Mouse (Mus musculus) hindbrain, embryonic 10.5 days (tissue): ENCODE data around the gene Gnai3. TPM values are rescaled to one million over a fixed set of nuclear protein-coding genes. Genes with fewer than 3 reads are reported as not detected.

Experiments used
- DNase-seq: peaks from one replicate; pipeline ENCODE4 v3.0.0-alpha.2; 2017; ENCODE audit warnings: low spot score
- H3K27ac ChIP-seq: fragments of 300-500 bp; sonication (generic); 2 replicates; pipeline ENCODE4 v1.5.1; 2016; ENCODE audit warnings: mild to moderate bottlenecking, moderate library complexity
- H3K27me3 ChIP-seq: fragments of 300-500 bp; sonication (generic); 2 replicates; pipeline ENCODE4 v1.6.1; 2016; ENCODE audit warnings: mild to moderate bottlenecking; ENCODE audit not compliant: poor library complexity, insufficient read depth, severe bottlenecking
- H3K36me3 ChIP-seq: fragments of 300-500 bp; sonication (generic); 2 replicates; pipeline ENCODE4 v1.6.1; 2016; ENCODE audit warnings: mild to moderate bottlenecking, moderate library complexity
- H3K4me1 ChIP-seq: fragments of 300-500 bp; sonication (generic); replicated peaks from 2 replicates; pipeline ENCODE4 v1.6.1; 2016; ENCODE audit warnings: mild to moderate bottlenecking
- H3K4me3 ChIP-seq: fragments of 300-500 bp; sonication (generic); 2 replicates; pipeline ENCODE4 v1.5.1; 2016; ENCODE audit warnings: mild to moderate bottlenecking, moderate library complexity
- H3K9me3 ChIP-seq: fragments of 300-500 bp; sonication (generic); 2 replicates; pipeline ENCODE4 v1.6.1; 2016; ENCODE audit warnings: mild to moderate bottlenecking, moderate library complexity
- WGBS: fragments of 180-500 bp; shearing (Covaris S2); methylation state at CpG from one replicate; pipeline ENCODE4 v1.1.7; 2016; 5-methylcytosine and 5-hydroxymethylcytosine counted together
- polyA plus RNA-seq: library from polyadenylated mRNA; unstranded; fragments of >200 nt; fragmentation: Nextera tagmentation; extraction: Ambion mirVana; gene quantifications from 2 replicates; pipeline ENCODE4 v1.2.1, GENCODE M21; 2016

Gene Gnai3
- polyA plus RNA-seq, 1 experiment from 2014 or later, result 178 TPM

DNA sequence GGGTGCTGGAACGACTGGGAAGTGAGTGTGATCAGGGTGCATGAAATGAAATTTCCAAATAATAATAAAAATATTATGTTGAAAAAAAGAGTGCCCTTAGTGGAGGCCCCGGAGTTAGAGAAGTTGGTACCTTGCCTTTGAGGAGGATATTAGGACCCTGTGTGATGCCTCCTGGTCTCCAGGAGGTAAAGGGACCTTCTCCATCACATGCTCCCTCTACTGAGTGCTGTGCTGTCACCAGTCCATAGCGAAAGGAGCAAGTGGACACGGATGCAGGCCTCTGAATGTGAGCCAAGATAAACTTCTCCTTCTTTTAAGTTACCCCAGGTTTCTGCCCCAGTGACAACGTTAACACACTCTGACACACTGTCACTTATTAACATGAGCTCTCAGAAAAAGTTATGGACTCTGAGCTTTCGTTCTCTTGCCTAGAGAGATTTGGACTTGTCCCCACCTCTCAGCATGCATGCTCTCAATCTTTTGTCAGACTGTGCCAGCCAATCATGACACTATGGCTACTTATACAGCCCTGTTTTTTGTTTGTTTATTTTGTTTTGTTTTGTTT, 78.5 kb downstream of the Gnai3 start:
- no peak for DNase-seq
- Histone ChIP-seq H3K4me1 (no peaks in the 10 kb centered on the region), H3K27me3 (no peaks in the 10 kb centered on the region), H3K9me3 (no peaks in the 10 kb centered on the region), H3K4me3 (no peak overlapping the region), H3K27ac (no peak overlapping the region), H3K36me3 (peaks cover 4% of the 10 kb centered on the region; the same call in 1 of the 2 replicates)
- WGBS, result 74% methylated on average over 6 of the region's 6 CpGs

DNA sequence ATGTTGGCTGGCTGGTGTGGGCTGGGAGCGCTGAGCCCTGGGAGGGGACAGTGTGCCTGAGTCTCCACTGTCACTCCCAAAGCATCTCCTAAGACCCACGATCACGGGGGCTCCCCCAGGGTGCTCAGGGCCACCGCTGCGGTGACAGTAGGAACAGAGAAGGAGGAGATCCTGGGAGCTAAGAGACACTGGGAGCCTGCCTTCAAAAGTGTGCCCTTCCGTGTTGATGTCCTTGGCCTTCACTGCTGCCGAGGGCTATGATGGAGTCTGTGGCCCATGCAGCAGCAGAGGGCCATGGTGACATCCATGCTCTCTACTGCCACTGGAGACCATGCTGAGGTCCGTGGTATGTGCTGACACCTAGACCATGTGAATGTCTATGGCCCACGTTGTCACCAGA, 80.4 kb downstream of the Gnai3 start:
- Histone ChIP-seq H3K9me3 (no peaks in the 10 kb centered on the region), H3K4me3 (no peak overlapping the region), H3K36me3 (no peaks in the 10 kb centered on the region), H3K27ac (no peak overlapping the region), H3K27me3 (no peaks in the 10 kb centered on the region), H3K4me1 (peaks cover 2% of the 10 kb centered on the region; the same call in 1 of the 2 replicates)
- DNase-seq, result no peak
- 83% methylated on average over 9 of the region's 9 CpGs for WGBS

DNA sequence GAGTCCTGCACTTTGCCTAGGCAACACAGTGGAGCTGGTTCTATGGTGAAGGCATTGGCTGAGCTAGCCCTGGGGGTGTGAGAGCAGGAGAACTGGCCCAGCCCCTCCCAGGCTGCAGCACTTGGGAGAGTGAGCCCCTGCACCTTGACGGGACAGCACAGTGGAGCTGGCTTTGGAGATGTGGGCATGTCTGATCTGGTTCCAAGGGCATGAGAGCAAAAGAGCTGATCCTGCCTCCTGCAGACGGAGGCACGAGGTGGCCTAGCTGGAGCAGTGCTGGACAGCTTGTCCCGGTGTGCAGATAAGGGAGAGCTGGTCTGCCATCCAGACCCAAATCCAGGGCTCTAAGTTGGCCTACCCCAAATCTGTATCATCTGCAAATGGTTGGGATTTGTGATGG, 81.3 kb downstream of the Gnai3 start:
- H3K27me3 ChIP-seq, result no peaks in the 10 kb centered on the region
- H3K4me3 ChIP-seq, result no peak overlapping the region
- H3K27ac ChIP-seq, result peak overlapping the region; percentile 16; the same call in 1 of the 2 replicates
- no peak for DNase-seq
- H3K36me3 ChIP-seq, result no peaks in the 10 kb centered on the region
- H3K9me3 ChIP-seq, result no peaks in the 10 kb centered on the region
- H3K4me1 ChIP-seq, result peaks cover 2% of the 10 kb centered on the region; the same call in 1 of the 2 replicates
- 78% methylated on average over 4 of the region's 4 CpGs for WGBS

GRCm38 (mm10) chr3:108062648-108063047, 83.3 kb downstream of the Gnai3 start:
- Histone ChIP-seq H3K4me3 (no peak overlapping the region), H3K27ac (no peak overlapping the region), H3K4me1 (peaks cover 2% of the 10 kb centered on the region; the same call in 1 of the 2 replicates), H3K36me3 (no peaks in the 10 kb centered on the region), H3K27me3 (no peaks in the 10 kb centered on the region), H3K9me3 (no peaks in the 10 kb centered on the region)
- 85% methylated on average over 8 of the region's 8 CpGs for WGBS
- DNase-seq, result no peak

DNA sequence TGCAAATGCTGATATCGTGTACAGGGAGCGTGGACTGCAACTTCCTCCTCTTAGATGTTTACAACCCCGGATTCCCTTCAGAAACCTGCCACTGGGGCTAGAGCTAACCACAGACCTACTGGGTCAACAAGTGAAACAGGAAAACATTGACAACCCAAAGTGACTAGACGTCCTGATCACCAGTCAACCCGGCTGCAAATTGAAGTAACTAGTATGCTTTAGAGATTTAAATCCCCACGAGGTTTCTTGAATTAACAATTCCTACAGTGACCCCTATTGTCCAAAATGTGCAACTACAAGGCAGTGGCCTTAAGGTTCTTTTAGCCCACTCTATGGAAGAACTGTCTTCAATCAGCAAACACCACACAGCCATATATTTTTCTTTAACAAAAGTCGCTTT, 84.5 kb downstream of the Gnai3 start:
- Histone ChIP-seq H3K9me3 (no peaks in the 10 kb centered on the region), H3K27me3 (no peaks in the 10 kb centered on the region), H3K27ac (no peak overlapping the region), H3K4me3 (0 out of 2 replicates have a peak overlapping the region, but pooled peaks have one; percentile 20), H3K36me3 (no peaks in the 10 kb centered on the region), H3K4me1 (peaks cover 2% of the 10 kb centered on the region; the same call in 1 of the 2 replicates)
- DNase-seq, result peak; percentile 38
- WGBS, result 29% methylated on average over 7 of the region's 7 CpGs

Other genes starting within 250 kb of the Gnai3 start
- gene Gstm7, start 214.3 kb downstream of the Gnai3 start, polyA plus RNA-seq, result 19.3 and 49.5 TPM in 2 replicates
- 10.8 and 10.9 TPM in 2 replicates for gene Gstm6, start 202.4 kb downstream of the Gnai3 start, polyA plus RNA-seq
- gene Gstm3, start 176.9 kb downstream of the Gnai3 start, polyA plus RNA-seq, result not detected in 2 replicates
- gene Gstm2, start 159.7 kb downstream of the Gnai3 start, polyA plus RNA-seq, result 20.7 and 25.7 TPM in 2 replicates
- 38.6 and 44.4 TPM in 2 replicates for gene Gstm1, start 128.2 kb downstream of the Gnai3 start, polyA plus RNA-seq
- gene Gstm4, start 101.3 kb downstream of the Gnai3 start, polyA plus RNA-seq, result 12.8 and 13.9 TPM in 2 replicates
- 53.3 and 58.7 TPM in 2 replicates for gene Ampd2, start 59.5 kb downstream of the Gnai3 start, polyA plus RNA-seq
- gene Gnat2, start 53.4 kb downstream of the Gnai3 start, polyA plus RNA-seq, result 0.46 and 0.81 TPM in 2 replicates
- 0.95 and 1.4 TPM in 2 replicates for gene Gpr61, start 8.7 kb upstream of the Gnai3 start, polyA plus RNA-seq
- gene Amigo1, start 40.2 kb upstream of the Gnai3 start, polyA plus RNA-seq, result 5.8 and 6.2 TPM in 2 replicates
- 5.2 TPM in 2 replicates for gene Cyb561d1, start 55.1 kb upstream of the Gnai3 start, polyA plus RNA-seq
- 24.2 and 26.8 TPM in 2 replicates for gene Atxn7l2, start 64.8 kb upstream of the Gnai3 start, polyA plus RNA-seq
- gene Sypl2, start 80.5 kb upstream of the Gnai3 start, polyA plus RNA-seq, result 1.0 TPM in 2 replicates
- gene Psma5, start 110.8 kb upstream of the Gnai3 start, polyA plus RNA-seq, result 296 and 335 TPM in 2 replicates
- gene Sort1, start 137.9 kb upstream of the Gnai3 start, polyA plus RNA-seq, result 15.9 and 19.7 TPM in 2 replicates
- gene Mybphl, start 218.8 kb upstream of the Gnai3 start, polyA plus RNA-seq, result not detected in 2 replicates
- 75.8 and 89.8 TPM in 2 replicates for gene Psrc1, start 237.7 kb upstream of the Gnai3 start, polyA plus RNA-seq